Mouse (Mus musculus): Measurements from ENCODE around the gene Arid3c.
"Not testable (repeated sequence)": the region's sequence is repeated elsewhere in the genome, so short reads cannot be mapped to it uniquely, and the experiment has no call there.

Arid3c gene

DNA sequence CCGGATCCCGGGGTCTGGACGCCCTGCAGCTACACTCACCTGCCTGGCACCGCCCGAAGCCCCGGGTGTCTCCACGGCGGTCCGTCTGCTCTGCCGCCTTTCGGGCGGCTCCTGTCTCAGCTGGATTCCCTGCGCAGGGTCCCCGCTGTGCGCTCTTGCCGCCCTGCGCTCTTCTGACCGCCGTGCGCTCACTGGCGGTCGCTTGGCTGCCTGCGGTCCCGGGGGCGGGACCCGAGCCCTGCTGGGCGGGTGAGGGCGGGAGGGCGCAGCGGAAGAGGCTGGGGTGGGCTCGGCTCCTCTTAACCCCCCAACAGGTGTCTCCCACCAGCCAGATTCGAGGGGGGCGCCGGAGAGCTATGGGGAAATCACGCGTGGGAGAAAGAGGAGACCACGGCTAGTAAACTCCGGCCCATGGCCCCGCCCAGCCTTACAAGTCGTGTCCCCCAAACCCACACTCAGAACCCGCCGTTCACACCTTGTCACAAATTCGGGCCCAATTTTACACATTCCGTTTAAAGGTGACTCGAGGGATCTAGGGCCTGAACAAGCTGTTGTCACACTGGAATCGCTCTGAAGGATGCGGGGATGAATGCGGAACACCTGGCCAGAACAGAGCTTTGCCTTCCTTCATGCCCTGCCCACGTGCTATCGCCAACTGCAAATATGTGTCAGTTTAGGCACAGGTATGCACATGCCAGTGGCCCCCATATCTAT, at the start of gene Arid3c:
Arid3c (minus strand) TSS at position 91 of the 714 bp plus-strand sequence.
- in situ Hi-C loops (cut with MboI; ENCODE audit: low pct_unique_long_range_greater_than_20kb in 1 of 2, low sequenced_read_pairs in 2 of 2, unreplicated experiment in 1 of 2), result no loop called here

DNA sequence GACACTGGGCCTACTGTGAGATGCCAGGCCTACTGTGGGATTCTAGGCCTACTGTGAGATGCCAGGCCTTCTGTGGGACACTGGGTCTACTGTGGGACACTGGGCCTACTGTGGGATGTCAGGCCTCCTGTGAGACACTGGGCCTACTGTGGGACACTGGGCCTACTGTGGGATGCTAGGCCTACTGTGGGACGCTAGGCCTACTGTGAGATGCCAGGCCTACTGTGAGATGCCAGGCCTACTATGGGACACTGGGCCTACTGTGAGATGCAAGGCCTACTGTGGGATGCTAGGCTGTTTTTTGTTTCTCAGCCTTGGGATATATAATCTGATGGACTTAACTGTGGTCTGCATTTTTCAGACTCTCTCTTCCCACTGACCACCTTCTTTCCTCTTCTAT, 44.9 kb upstream of the Arid3c start:
- in situ Hi-C loops (cut with MboI; ENCODE audit: low pct_unique_long_range_greater_than_20kb in 1 of 2, low sequenced_read_pairs in 2 of 2, unreplicated experiment in 1 of 2), result not testable (repeated sequence)

DNA sequence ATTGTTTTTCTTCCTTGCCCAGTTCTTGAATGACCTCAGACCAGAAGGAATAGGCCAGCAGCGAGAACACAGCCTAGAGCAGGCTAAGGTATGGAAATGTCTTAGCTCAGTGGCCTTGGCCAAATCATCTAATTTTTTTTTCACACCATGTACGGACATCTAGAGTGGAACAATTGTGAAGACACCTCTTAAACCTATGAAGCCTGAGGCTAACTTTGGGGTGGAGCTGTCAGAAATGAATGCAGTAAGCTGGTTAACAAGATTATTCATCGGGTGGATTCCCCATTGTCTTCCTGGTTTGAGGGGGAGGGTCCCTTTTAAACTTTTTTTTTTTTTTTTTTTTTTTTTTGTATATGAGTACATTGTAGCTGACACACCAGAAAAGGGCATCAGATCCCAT, 43.6 kb upstream of the Arid3c start:
- in situ Hi-C loops (cut with MboI; ENCODE audit: low pct_unique_long_range_greater_than_20kb in 1 of 2, low sequenced_read_pairs in 2 of 2, unreplicated experiment in 1 of 2), result not testable (repeated sequence)

DNA sequence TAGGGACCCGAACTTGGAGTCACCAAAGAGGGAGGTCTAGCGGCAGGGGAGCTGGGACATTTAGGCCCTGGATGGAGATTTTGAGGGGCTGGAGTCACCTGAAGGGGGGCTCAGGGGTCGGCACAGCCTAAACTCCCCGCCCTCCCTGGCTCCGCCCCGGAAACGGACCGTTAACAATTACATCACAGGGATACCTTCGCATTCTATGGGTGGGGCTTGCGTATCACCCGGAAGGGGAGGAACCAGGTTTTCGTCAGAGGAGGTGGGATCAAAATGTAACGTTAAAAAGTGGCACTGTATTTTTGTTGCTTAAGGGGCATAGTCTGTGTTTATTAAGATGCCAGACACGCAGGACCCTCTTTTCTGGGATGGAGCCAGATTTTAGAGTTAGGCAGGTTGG, 43.1 kb upstream of the Arid3c start, which contains the start of gene Ccl27a:
Ccl27a (minus strand) TSS at position 246 of the 400 bp plus-strand sequence.
- in situ Hi-C loops (cut with MboI; ENCODE audit: low pct_unique_long_range_greater_than_20kb in 1 of 2, low sequenced_read_pairs in 2 of 2, unreplicated experiment in 1 of 2), result not testable (repeated sequence)

DNA sequence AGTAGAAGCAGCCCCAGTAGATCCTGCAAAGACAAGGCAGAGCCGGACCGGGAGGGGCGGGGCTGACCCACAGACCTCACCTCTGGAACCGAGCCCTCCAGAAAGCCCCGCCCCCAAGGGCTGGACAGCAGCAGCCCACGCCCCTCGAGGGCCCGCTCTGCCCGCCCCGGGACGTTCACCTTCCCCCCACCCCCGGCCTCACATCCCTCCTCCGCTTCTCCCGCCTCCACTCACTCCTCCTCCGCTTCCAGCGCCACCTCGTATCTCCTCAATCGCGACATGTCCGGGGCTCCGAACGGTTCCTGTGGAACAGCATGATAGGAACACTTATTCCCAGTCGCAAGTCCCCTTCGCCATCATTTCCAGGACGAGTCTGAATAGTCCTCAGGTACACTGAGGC, 42.6 kb upstream of the Arid3c start:
- in situ Hi-C loops (cut with MboI; ENCODE audit: low pct_unique_long_range_greater_than_20kb in 1 of 2, low sequenced_read_pairs in 2 of 2, unreplicated experiment in 1 of 2), result not testable (repeated sequence)

DNA sequence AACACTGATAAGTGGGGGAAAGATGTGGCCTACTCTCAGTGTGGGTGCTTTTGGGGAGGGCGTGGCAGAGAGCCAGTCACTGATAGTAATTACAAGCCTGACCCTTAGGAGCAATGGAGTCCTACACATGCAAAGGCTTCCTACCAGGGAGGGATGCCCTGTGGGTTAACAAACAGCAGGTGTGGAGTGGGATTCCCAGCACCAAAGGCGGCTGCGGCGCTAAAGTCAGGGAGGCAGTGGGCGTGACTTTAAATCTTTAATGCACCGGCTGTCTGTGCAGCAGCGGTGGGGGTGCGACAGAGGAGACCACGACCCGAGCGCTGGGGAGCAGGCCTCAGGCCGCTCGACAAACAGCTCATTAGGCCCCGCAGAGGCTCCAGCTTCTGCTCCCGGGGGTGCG, 42.0 kb upstream of the Arid3c start:
- in situ Hi-C loops (cut with MboI; ENCODE audit: low pct_unique_long_range_greater_than_20kb in 1 of 2, low sequenced_read_pairs in 2 of 2, unreplicated experiment in 1 of 2), result not testable (repeated sequence)

DNA sequence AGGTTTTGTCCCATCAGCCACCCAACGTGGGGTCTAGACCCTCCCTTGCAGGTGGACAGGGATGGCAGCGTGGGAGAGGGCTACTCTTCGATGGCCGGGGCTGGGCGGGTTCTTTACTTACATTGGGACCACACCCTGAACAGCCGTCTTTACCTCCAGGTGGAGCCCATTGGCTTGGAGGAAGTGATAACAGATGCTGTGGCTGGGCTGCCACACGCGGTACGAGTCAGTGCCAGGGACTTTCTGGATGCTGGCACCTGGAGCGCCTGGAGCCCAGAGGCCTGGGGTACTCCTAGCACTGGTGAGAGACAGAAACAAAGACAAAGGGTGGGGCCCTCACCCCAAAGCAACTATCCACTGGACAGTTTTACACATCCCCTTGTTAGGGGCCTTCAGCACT, 36.4 kb upstream of the Arid3c start:
- in situ Hi-C loops (cut with MboI; ENCODE audit: low pct_unique_long_range_greater_than_20kb in 1 of 2, low sequenced_read_pairs in 2 of 2, unreplicated experiment in 1 of 2), result not testable (repeated sequence)

DNA sequence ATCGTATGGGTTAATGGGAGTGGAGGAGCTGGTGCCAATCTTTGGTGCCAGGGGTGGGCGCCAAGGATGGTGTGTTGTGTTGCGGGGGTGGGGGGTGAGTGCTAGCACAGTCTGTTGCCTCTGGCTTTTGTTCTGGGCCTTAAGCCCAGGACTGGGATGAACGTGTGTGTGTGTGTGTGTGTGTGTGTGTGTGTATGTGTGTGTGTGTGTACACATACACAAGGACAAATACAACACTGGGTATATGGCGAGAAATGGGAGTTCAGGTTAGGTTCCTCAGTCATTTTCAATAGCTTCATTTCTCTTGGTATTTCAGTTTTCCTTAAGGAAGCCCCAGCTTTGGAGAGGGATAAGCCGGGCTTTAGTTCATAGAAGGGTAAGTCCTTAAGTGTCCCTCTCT, 32.2 kb upstream of the Arid3c start:
- in situ Hi-C loops (cut with MboI; ENCODE audit: low pct_unique_long_range_greater_than_20kb in 1 of 2, low sequenced_read_pairs in 2 of 2, unreplicated experiment in 1 of 2), result not testable (repeated sequence)

DNA sequence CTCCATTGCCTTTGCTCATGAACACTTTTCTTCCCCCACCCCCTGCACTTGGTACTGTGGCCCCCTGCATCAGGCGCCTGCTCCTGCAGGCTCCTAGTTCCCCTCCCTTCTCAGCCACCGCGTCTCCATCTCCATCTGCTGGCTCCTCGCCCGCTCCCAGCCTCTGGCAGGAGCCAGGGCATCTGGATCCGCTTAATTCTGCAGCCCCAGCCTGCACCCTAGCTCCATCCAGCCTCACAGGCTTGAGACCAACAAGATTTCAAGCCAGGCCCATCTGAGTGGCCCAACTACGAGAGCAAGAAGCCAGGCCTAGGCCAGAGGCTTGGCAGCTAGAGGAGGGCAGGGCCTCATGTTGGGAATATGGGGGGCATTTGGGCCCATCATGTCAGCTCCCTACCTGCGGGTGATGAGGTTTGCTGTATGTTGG, 31.8 kb upstream of the Arid3c start:
- in situ Hi-C loops (cut with MboI; ENCODE audit: low pct_unique_long_range_greater_than_20kb in 1 of 2, low sequenced_read_pairs in 2 of 2, unreplicated experiment in 1 of 2), result not testable (repeated sequence)

DNA sequence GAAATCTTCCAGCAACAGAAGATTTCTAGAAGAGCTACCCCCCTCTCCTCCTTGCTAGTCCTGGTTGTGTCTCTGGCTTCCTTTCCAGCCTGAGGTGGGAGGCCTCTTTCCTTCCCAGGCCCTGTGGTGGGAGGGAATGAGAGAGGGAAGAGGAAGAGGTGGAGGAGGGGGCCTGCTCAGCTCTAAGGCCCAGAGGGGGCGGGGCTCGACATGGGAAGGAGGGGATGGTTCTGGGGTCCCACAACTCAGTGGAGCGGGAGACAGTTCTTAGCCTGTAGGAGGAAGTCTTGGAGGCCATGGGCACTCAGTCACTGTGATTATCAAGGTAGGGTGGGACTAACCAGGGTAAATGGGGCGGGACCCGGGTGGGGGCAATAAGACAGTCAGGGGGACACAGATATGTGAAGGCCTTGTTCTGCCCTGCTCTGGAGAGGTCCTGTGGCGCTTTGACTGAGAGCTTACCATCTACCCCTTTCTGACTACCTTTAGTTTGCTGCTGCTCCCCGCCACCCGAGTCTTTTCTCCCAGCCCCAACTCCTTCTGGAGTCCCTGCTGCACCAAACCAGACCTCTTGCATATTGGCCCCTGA, 31.3 kb upstream of the Arid3c start:
- in situ Hi-C loops (cut with MboI; ENCODE audit: low pct_unique_long_range_greater_than_20kb in 1 of 2, low sequenced_read_pairs in 2 of 2, unreplicated experiment in 1 of 2), result no loop called here

DNA sequence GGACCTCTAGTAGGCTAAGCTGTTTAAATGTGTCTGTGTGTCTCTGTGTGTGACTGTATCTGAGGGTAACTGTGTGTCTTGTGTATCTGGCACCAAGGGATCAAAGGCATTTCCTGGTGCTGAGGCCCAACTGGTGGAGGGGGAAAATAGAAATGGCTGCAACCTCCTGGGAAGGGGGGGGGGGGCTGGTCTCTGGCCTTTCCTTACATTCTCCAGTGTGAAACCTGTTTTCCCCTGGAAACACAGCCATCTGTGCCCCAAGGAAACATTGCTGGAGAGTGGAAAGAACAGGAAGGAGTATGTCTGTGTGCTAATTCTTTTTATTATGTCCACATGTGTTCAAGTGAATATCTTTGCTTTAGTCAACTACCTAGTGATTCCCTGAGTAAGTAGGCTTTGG, 30.7 kb upstream of the Arid3c start:
- in situ Hi-C loops (cut with MboI; ENCODE audit: low pct_unique_long_range_greater_than_20kb in 1 of 2, low sequenced_read_pairs in 2 of 2, unreplicated experiment in 1 of 2), result no loop called here

DNA sequence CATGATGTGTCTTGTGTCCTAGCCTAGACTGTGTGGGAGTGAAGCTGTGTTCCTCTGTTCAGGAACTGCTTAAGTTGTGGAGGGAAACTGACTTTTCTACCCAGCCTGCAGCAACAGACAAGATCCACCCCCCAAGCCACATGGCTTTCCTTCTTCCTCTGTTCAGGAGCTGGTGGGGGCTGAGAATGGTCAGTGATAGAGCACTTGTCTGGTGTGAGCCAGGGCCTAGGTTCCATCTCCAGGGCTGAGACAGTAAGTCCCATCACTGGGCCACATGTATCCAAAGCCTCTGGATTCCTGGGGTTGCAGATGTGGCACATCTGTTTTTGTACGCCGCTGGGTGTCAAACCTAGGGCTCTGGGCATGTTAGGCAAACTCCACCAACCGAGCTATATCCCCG, 30.0 kb upstream of the Arid3c start:
- in situ Hi-C loops (cut with MboI; ENCODE audit: low pct_unique_long_range_greater_than_20kb in 1 of 2, low sequenced_read_pairs in 2 of 2, unreplicated experiment in 1 of 2), result no loop called here

DNA sequence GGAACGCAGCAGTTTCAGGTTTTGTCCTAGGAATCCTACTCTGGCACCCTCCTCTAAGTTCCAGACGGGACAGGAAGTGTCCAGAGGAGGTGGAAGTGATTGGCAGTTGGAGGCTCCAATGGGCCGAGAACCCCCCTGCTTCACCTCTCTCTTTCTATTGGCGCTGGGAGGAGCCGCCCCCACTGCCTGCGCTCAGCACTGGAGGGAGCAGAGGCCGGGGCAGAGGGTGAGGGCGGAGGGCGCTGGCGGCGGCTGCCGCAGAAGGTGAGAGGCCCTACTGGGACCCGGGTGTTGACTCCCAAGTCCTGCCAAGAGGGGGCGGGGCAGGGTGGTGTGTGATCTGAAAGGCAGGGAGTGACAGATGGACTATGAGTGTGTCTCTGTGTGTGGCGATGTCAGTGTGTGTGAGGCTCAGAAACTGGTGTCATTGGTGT, 29.4 kb upstream of the Arid3c start:
- in situ Hi-C loops (cut with MboI; ENCODE audit: low pct_unique_long_range_greater_than_20kb in 1 of 2, low sequenced_read_pairs in 2 of 2, unreplicated experiment in 1 of 2), result no loop called here

DNA sequence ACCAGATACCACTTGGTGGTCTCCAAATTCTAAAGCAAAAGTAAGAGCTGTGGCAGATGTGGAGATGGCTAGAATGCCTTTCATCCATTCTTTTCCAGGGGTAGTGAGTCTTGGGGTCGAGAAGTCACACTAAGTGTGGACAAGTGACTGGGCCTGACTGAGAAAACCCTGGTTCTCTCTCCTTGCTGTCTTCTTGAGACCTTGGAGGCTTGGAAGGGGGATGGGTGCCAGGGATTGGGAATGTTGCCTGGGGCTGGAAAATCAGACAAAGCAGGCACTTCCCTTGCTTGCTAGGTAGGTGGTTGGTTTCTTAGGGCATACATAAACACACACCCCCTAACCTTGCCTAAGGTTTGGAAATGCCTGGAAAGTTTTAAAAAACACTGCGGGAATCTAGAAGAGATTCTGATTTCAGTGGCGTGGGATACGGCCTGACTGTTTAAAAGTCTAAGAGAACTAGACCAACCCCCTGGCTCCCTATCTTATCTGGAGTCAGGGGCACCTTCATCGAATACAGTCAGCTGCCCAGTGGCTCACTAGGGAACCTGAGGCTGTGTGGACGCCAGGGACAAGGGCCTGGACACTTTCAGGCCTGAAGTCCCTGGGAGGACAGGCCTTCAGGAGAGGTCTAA, 28.8 kb upstream of the Arid3c start:
- in situ Hi-C loops (cut with MboI; ENCODE audit: low pct_unique_long_range_greater_than_20kb in 1 of 2, low sequenced_read_pairs in 2 of 2, unreplicated experiment in 1 of 2), result no loop called here

DNA sequence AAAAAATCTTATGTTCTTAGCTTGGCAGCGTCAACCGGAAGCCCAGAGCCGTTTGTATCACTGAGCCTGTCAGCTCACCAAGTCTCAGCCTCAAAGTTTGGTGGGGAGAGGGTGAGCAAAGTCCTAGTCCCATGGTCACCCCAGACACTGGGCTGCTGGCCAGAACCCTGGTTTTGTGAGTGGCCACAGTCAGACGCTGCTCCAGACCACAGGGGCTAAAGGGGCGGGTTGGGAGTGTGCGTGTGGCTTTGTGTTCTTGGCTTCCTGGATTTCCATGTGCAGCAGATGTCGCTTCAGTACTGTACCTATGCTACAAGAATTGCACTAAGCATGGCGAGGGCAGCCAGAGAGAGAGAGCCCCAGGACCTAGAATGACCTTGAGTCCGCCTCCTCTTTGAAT, 28.3 kb upstream of the Arid3c start:
- in situ Hi-C loops (cut with MboI; ENCODE audit: low pct_unique_long_range_greater_than_20kb in 1 of 2, low sequenced_read_pairs in 2 of 2, unreplicated experiment in 1 of 2), result no loop called here

DNA sequence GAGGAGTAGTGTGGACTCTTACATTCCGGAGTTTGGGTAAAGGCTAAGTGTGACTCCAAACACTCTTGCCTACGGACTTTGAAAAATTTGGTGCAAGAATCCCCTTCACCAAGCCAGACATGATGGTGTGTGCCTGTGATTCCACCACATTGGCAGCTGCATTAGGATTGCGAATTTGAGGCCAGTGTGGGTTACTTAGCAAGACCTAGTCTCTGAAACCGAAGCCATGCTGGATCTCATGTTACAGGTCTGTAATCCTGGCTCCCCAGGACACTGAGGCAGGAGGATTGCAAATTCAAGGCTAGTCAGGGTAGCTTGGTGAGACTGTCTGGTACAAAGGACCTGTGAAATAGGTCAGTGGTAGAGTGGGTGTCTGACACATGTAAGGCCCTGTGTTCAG, 27.8 kb upstream of the Arid3c start:
- in situ Hi-C loops (cut with MboI; ENCODE audit: low pct_unique_long_range_greater_than_20kb in 1 of 2, low sequenced_read_pairs in 2 of 2, unreplicated experiment in 1 of 2), result no loop called here

DNA sequence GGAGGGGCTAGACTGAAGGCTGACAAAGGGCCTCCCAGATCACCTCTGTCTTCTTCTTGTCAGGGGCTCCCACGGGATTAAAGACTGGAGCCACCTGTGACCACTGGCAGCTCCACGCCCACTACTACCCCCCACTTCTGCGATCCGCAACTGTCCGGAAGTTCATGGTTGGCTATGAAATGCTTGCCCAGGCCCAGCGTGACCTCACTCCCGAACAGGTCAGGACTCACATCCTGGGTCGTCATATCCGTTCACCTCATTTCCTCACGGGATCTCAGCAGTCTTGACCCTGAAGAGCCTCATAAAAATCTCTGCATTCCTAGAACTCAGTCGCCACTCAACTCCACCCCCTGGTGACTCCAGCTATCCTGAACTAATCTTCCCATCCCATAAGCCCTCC, 27.1 kb upstream of the Arid3c start:
- in situ Hi-C loops (cut with MboI; ENCODE audit: low pct_unique_long_range_greater_than_20kb in 1 of 2, low sequenced_read_pairs in 2 of 2, unreplicated experiment in 1 of 2), result no loop called here

DNA sequence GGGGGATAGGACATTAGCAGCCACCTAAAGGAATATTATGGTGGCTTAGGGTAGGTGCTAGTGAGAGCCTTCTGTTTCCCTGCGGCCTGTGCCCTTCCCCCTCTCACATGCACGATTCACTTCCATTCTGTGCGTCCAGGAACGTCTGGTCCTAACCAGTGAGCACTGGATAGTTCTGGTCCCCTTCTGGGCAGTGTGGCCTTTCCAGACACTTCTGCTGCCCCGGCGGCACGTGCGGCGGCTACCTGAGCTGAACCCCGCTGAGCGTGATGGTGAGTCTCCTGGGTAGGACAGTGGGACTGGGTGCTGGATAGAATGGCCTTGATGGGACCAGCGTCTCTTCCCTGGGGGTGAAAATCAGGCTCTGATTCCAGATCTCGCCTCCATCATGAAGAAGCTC, 26.4 kb upstream of the Arid3c start:
- in situ Hi-C loops (cut with MboI; ENCODE audit: low pct_unique_long_range_greater_than_20kb in 1 of 2, low sequenced_read_pairs in 2 of 2, unreplicated experiment in 1 of 2), result no loop called here

DNA sequence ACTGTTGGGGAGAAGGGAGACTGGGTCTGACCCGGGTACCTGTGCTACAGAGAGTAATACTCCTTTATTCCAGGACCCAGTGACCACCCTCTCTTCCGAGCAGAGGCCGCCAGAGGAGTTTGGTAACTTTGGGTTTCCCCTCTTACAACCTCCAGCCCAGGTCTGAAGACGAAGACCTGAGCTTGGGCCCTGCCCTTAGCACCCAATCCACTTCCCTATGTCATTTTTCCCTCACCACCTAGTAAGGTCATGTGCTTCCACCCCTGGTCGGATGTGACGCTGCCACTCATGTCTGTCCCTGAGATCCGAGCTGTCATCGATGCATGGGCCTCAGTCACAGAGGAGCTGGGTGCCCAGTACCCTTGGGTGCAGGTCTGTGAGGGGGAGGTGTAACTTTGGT, 25.5 kb upstream of the Arid3c start:
- in situ Hi-C loops (cut with MboI; ENCODE audit: low pct_unique_long_range_greater_than_20kb in 1 of 2, low sequenced_read_pairs in 2 of 2, unreplicated experiment in 1 of 2), result no loop called here
